Mouse (Mus musculus): ENCODE results near the gene Prmt2. TPM values are rescaled to one million over a fixed set of nuclear protein-coding genes. Genes with fewer than 3 reads are reported as not detected.

Prmt2 gene
- 79.9 and 81.2 TPM in 2 replicates for polyA plus RNA-seq (2012; rRNA removed)

DNA sequence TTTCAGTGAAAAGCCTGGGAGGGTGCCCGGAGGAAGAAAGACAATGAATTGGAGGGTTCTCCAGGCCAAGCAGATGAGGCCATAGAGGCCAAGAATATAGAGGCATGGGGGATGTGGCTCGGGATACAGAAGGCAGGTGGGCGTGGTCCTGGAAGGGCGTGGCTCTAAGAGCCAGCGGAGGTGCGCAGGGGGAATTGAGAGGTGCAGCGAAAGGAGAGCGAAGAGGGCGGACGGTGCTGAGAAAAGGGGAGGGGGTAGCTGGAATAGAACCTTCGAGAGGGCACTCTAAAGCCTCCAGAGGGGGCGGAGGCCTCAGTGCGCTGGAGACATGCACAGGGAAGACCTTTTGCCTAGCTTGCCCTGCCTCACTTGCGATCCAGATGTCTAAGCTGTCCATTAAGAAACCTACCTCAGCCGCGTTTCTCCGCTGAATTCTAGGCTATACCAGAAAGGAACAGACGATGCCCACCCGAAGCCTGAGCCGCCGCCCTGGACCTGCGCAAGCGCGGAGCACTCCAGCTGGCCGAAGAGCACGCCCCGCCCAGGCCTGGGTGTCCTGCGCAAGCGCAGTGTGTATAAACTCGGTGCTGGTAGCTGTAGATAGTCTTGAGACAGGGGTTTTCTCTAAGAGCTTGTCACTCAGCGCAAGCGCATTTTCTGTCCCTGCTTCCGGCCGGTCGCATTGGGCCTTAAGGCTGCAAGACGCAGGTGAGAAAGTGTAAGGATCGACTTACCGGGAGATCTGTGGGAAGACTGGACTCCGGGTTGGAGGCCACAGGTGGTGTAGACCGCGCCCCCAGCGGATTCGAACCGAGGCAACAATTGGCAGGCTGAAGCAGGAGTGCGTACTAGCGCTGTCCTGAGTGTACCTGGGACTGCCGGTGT, at the start of gene Prmt2:
Gene Prmt2 (minus strand): TSS at position 525 of the 885 bp plus-strand sequence.
- TF ChIP-seq POLR2A (IDR thresholded peaks at IDR 0.05; ENCODE audit: extremely low read depth, insufficient read depth, low read length) (peak; percentile 81; the same call in 1 of the 2 replicates), CTCF (IDR thresholded peaks at IDR 0.05; ENCODE audit: extremely low read depth, insufficient read depth, low read length) (no peak)
- H3K4me3 ChIP-seq (ENCODE audit: insufficient read depth, low read length): peak within 1 kb of the TSS; percentile 92
- H3K27ac ChIP-seq (ENCODE audit: insufficient read depth, low read length): peak within 1 kb of the TSS; percentile 37; the same call in 1 of the 2 replicates
- H3K4me1 ChIP-seq (ENCODE audit: control insufficient read depth, insufficient read depth, low read length): peaks cover 3% of the 10 kb centered on the region; the same call in 1 of the 2 replicates

- H3K27ac ChIP-seq (ENCODE audit: insufficient read depth, low read length): no peak overlapping the region
- H3K4me1 ChIP-seq (ENCODE audit: control insufficient read depth, insufficient read depth, low read length): no peaks in the 10 kb centered on the region
- TF ChIP-seq POLR2A (IDR thresholded peaks at IDR 0.05; ENCODE audit: extremely low read depth, insufficient read depth, low read length) (no peak), CTCF (IDR thresholded peaks at IDR 0.05; ENCODE audit: extremely low read depth, insufficient read depth, low read length) (no peak)
- no peak overlapping the region for H3K4me3 ChIP-seq (ENCODE audit: insufficient read depth, low read length)
Measured at GRCm38 (mm10) chr10:76278541-76279097, 41.0 kb upstream of the Prmt2 start.

DNA sequence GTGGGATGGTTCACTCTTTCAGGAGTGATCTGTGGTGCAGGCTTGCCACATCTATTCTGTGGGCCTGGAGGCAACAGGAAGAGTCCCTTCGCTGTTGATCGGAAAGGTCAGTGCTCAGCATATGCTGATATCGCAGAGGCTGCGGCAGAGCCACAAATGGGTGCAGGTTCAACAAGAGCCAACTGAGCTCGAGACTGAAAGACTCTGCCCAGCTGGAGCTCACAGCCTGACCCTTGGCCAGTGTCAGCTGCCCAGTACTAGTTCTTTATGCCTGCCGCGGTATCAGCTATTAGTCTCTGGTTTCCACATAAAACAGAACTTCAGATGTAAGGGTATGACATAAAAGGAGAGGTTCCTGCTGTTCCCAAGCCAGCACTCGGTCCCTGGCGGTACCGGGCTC, 37.6 kb upstream of the Prmt2 start:
- Histone ChIP-seq H3K27ac (ENCODE audit: insufficient read depth, low read length) (no peak overlapping the region), H3K4me3 (ENCODE audit: insufficient read depth, low read length) (no peak overlapping the region), H3K4me1 (ENCODE audit: control insufficient read depth, insufficient read depth, low read length) (no peaks in the 10 kb centered on the region)
- TF ChIP-seq CTCF (IDR thresholded peaks at IDR 0.05; ENCODE audit: extremely low read depth, insufficient read depth, low read length) (no peak), POLR2A (IDR thresholded peaks at IDR 0.05; ENCODE audit: extremely low read depth, insufficient read depth, low read length) (no peak)

GRCm38 (mm10) chr10:76271238-76271637, 33.6 kb upstream of the Prmt2 start:
- H3K4me1 ChIP-seq (ENCODE audit: control insufficient read depth, insufficient read depth, low read length): no peaks in the 10 kb centered on the region
- no peak overlapping the region for H3K4me3 ChIP-seq (ENCODE audit: insufficient read depth, low read length)
- TF ChIP-seq POLR2A (IDR thresholded peaks at IDR 0.05; ENCODE audit: extremely low read depth, insufficient read depth, low read length) (no peak), CTCF (IDR thresholded peaks at IDR 0.05; ENCODE audit: extremely low read depth, insufficient read depth, low read length) (peak; percentile 57)
- no peak overlapping the region for H3K27ac ChIP-seq (ENCODE audit: insufficient read depth, low read length)

GRCm38 (mm10) chr10:76262431-76262830, 24.8 kb upstream of the Prmt2 start:
- TF ChIP-seq POLR2A (IDR thresholded peaks at IDR 0.05; ENCODE audit: extremely low read depth, insufficient read depth, low read length) (no peak), CTCF (IDR thresholded peaks at IDR 0.05; ENCODE audit: extremely low read depth, insufficient read depth, low read length) (no peak)
- Histone ChIP-seq H3K4me3 (ENCODE audit: insufficient read depth, low read length) (no peak overlapping the region), H3K4me1 (ENCODE audit: control insufficient read depth, insufficient read depth, low read length) (peaks cover 3% of the 10 kb centered on the region), H3K27ac (ENCODE audit: insufficient read depth, low read length) (no peak overlapping the region)

GRCm38 (mm10) chr10:76261447-76261846, 23.8 kb upstream of the Prmt2 start:
- Histone ChIP-seq H3K4me3 (ENCODE audit: insufficient read depth, low read length) (no peak overlapping the region), H3K27ac (ENCODE audit: insufficient read depth, low read length) (no peak overlapping the region), H3K4me1 (ENCODE audit: control insufficient read depth, insufficient read depth, low read length) (peaks cover 5% of the 10 kb centered on the region)
- TF ChIP-seq CTCF (IDR thresholded peaks at IDR 0.05; ENCODE audit: extremely low read depth, insufficient read depth, low read length) (no peak), POLR2A (IDR thresholded peaks at IDR 0.05; ENCODE audit: extremely low read depth, insufficient read depth, low read length) (no peak)

- Histone ChIP-seq H3K4me3 (ENCODE audit: insufficient read depth, low read length) (no peak overlapping the region), H3K27ac (ENCODE audit: insufficient read depth, low read length) (no peak overlapping the region), H3K4me1 (ENCODE audit: control insufficient read depth, insufficient read depth, low read length) (peaks cover 5% of the 10 kb centered on the region)
- TF ChIP-seq CTCF (IDR thresholded peaks at IDR 0.05; ENCODE audit: extremely low read depth, insufficient read depth, low read length) (peak; percentile 36; the same call in 1 of the 2 replicates), POLR2A (IDR thresholded peaks at IDR 0.05; ENCODE audit: extremely low read depth, insufficient read depth, low read length) (no peak)
Measured at GRCm38 (mm10) chr10:76260358-76261059, 22.8 kb upstream of the Prmt2 start.

DNA sequence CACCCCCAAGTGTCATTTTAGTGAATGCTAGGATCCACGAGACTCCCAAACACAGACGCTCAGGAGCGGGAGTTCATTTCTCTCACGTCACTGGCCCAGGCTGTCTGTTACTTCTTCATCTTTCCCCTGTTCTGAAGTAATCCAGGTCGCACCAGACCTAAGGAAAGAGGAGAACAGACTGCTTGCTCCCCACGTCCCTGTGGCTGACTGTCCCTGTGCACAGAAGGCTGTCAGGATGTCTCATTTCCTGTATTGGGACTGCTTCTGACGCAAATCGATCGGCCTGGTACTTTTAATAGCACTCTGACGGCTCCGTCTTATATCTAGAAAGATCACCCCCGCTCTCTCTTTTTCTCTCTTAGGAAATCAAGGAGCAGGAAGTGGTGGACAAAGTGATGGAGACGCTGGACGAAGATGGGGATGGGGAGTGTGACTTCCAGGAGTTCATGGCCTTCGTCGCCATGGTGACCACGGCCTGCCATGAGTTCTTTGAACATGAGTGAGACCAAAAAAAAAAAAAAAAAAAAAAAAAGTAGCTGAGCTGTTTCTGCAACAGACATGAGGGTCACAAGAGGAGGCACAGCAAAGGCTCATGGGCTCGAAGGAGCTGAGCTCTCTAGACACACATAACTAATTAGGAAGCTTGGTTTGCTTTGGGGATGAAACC, 22.0 kb upstream of the Prmt2 start:
- Histone ChIP-seq H3K27ac (ENCODE audit: insufficient read depth, low read length) (no peak overlapping the region), H3K4me3 (ENCODE audit: insufficient read depth, low read length) (no peak overlapping the region), H3K4me1 (ENCODE audit: control insufficient read depth, insufficient read depth, low read length) (peaks cover 5% of the 10 kb centered on the region)
- TF ChIP-seq POLR2A (IDR thresholded peaks at IDR 0.05; ENCODE audit: extremely low read depth, insufficient read depth, low read length): no peak
- no peak for TF ChIP-seq CTCF (IDR thresholded peaks at IDR 0.05; ENCODE audit: extremely low read depth, insufficient read depth, low read length)
